Mouse (Mus musculus): ENCODE data around the gene Mecom.

- TF ChIP-seq GATA1 (IDR thresholded peaks at IDR 0.05; ENCODE audit: borderline replicate concordance, low read length), result no peak
- TF ChIP-seq FLI1 (IDR thresholded peaks at IDR 0.05; ENCODE audit: low read length), result no peak
These were observed 32.0 kb downstream of the Mecom start for GRCm38 (mm10) chr3:30515795-30516170.
